Mouse (Mus musculus) cerebellum, adult 2 months (tissue): ENCODE measurements at regions not wholly inside any gene's neighbourhood (a gene's known extent, or its start where the extent isn't known, plus 50 kb on each side); places are given as distances from the start of the nearest gene placed in this dataset.

Experiments used
- DNase-seq, 2 experiments: peaks; one replicate each; pipeline ENCODE4 v3.0.0; 2021
- H3K27ac ChIP-seq: fragments of 200-500 bp; 2 replicates; pipeline ENCODE4 v1.5.1; 2012; ENCODE audit warnings: low read length, control low read depth, inconsistent platforms; ENCODE audit not compliant: insufficient read depth
- H3K27me3 ChIP-seq: fragments of 200-500 bp; 2 replicates; pipeline ENCODE4 v1.6.1; 2012; ENCODE audit warnings: inconsistent platforms, mild to moderate bottlenecking, low read length, moderate library complexity; ENCODE audit not compliant: control insufficient read depth, insufficient read depth
- H3K4me1 ChIP-seq: fragments of 200-500 bp; 2 replicates; pipeline ENCODE4 v1.6.1; 2011; ENCODE audit warnings: low read length; ENCODE audit not compliant: control insufficient read depth, insufficient read depth
- H3K4me3 ChIP-seq: fragments of 200-500 bp; replicated peaks from 2 replicates; pipeline ENCODE3; 2011; ENCODE audit warnings: mild to moderate bottlenecking, low read depth, low read length, control low read depth; ENCODE audit not compliant: insufficient read depth
- CTCF ChIP-seq: fragments of 200-500 bp; IDR thresholded peaks from 2 replicates; pipeline ENCODE4 v1.5.1; 2011; ENCODE audit warnings: low read depth, mild to moderate bottlenecking, control low read depth, low read length, moderate library complexity, borderline replicate concordance; ENCODE audit not compliant: insufficient read depth
- POLR2A ChIP-seq: fragments of 200-500 bp; IDR thresholded peaks from 2 replicates; pipeline ENCODE4 v1.6.1; 2011; ENCODE audit warnings: low read length, control low read depth, borderline replicate concordance; ENCODE audit not compliant: insufficient read depth
- WGBS: fragments of 180-500 bp; shearing (Covaris S2); methylation state at CpG from one replicate; pipeline ENCODE4 v1.1.7; 2018; 5-methylcytosine and 5-hydroxymethylcytosine counted together

DNA sequence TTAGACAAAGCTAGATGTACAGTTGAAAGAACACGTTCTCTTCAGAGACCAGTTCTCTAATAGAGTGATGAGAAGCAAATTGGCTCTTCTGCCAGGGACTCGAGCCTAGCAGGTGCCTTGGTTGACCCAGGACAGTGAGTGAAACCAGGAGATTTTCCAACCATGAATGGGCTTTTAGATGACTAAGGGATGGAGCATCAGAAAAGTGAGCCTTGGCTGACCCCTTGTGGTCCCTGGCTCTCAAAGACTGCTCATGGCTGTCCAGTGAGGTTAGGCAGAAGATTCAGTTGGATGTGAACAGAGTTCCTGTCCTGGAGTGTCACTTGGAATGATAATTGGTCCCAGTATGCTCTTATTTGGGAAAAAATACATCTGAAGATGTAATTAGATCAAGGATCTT, 64.3 kb upstream of the Vash1 start:
- 25% methylated on average over 2 of the region's 2 CpGs for WGBS
- H3K27me3 ChIP-seq: no peaks in the 10 kb centered on the region
- TF ChIP-seq CTCF: peak; percentile 74; the same call in 1 of the 2 replicates
- TF ChIP-seq POLR2A: no peak
- H3K4me3 ChIP-seq: no peak overlapping the region
- peak; percentile 43 to 47 for DNase-seq
- H3K27ac ChIP-seq: no peak overlapping the region
- no peaks in the 10 kb centered on the region for H3K4me1 ChIP-seq

GRCm38 (mm10) chr12:86616327-86616726, 62.2 kb upstream of the Vash1 start:
- DNase-seq: no peak
- Histone ChIP-seq H3K4me3 (no peak overlapping the region), H3K4me1 (no peaks in the 10 kb centered on the region), H3K27me3 (no peaks in the 10 kb centered on the region), H3K27ac (no peak overlapping the region)
- TF ChIP-seq POLR2A (no peak), CTCF (no peak)
- WGBS: 90% methylated on average over 3 of the region's 3 CpGs

DNA sequence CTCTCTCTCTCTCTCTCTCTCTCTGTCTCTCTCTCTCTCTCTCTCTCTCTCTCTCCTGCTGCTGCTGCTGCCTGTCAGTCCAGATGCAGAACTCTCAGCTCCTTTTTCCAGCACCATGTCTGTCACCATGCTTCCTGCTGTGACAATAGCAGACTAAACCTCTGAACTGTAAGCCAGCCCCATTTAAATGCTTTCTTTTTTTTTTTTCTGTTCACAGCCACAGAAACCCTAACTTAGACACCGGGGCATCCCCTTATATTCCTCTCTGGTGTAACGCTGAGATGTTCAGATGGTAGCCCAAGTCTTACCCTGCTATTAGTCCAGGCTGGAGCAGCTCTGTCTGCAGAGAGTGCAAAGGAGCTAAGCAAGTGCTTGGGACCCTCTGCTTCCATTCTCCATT, 54.3 kb upstream of the Vash1 start:
- 63% methylated on average over 2 of the region's 2 CpGs for WGBS

DNA sequence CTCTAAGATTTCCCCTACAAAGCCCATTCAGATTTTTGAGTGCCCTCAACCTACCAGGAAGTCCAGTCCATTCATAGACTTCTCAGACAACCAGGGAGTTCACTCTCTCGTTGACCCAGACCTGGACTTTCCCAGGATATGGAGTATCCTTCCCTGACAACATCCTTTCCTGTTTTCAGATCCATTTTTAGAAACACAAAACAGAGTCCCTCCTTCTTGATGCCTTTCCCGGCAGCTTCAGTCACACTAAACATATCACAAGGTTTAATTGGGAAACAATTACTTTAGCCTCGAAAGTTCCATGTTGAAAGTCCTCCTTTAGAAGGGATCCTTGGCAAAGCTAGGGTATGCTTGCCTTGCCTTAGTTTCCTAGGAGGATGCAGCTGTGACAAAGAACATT, 51.8 kb upstream of the Vash1 start:
- no peak for DNase-seq
- TF ChIP-seq POLR2A: no peak
- TF ChIP-seq CTCF: no peak
- H3K4me1 ChIP-seq: no peaks in the 10 kb centered on the region
- no peak overlapping the region for H3K4me3 ChIP-seq
- H3K27me3 ChIP-seq: no peaks in the 10 kb centered on the region
- 78% methylated on average over 3 of the region's 3 CpGs for WGBS
- no peak overlapping the region for H3K27ac ChIP-seq

More for the DNA sequence above, 54.3 kb upstream of the Vash1 start:
- TF ChIP-seq CTCF: no peak
- no peak for TF ChIP-seq POLR2A
- Histone ChIP-seq H3K27ac (no peak overlapping the region), H3K4me3 (no peak overlapping the region), H3K4me1 (no peaks in the 10 kb centered on the region), H3K27me3 (no peaks in the 10 kb centered on the region)
- no peak for DNase-seq

DNA sequence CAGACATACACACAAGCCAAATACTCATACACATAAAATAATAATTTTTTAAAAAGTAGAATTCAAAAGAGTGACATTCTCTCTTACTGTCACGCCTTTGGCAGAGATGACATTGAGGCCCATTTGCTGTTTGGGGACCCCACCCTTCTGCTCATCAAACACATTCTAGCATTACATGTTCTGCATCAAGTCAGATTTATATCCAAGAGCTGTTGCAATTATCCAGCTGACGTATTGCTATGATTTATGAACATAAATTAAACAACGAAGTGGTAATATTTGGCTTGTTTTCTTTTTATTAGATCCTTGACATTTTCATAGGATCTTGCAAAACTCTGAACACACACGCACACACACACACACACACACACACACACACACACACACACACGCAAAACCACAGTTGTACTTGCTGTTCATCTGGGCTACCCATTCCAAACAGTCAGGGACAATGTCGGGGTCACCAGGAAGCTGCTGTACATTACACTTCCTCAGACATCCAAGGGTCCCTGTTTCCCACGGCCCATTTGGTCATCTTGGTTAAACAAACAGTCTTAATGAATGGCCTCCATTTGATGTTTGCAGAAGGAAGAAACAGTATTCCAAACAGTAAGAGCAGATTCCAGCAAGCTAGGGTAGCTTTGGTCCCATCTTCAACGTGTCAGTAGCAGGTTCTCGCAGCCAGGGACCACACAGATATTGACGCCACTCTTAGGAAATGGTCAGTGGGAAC, 50.3 kb upstream of the Vash1 start:
- 89% methylated on average over 10 of the region's 10 CpGs for WGBS
- no peaks in the 10 kb centered on the region for H3K27me3 ChIP-seq
- H3K27ac ChIP-seq: no peak overlapping the region
- TF ChIP-seq CTCF: no peak
- no peak for TF ChIP-seq POLR2A
- H3K4me1 ChIP-seq: no peaks in the 10 kb centered on the region
- no peak for DNase-seq
- no peak overlapping the region for H3K4me3 ChIP-seq
